Mouse (Mus musculus) liver, embryonic 14.5 days (tissue): ENCODE measurements around the gene Cdc42ep5. TPM values are rescaled to one million over a fixed set of nuclear protein-coding genes. Genes with fewer than 3 reads are reported as not detected.
A peak's percentile ranks its signal among the peaks of the same experiment; 100 is the strongest.

Experiments
- ATAC-seq: fragments of 200-750 bp; cut with Nextera tagmentation; 2 replicates; pipeline ENCODE4 v1.8.0; 2017; ENCODE audit warnings: moderate number of reproducible peaks, mild to moderate bottlenecking, moderate library complexity; ENCODE audit not compliant: insufficient read depth
- DNase-seq, 3 experiments: peaks; one replicate each; pipeline ENCODE4 v3.0.0-alpha.2; 2012 to 2013; ENCODE audit warnings: low read depth in 3 of 3, low spot score in 3 of 3
- H3K27ac ChIP-seq: fragments of 300-500 bp; sonication (generic); 2 replicates; pipeline ENCODE4 v1.5.1; 2014; ENCODE audit warnings: moderate library complexity, mild to moderate bottlenecking, control low read depth, inconsistent platforms
- H3K27me3 ChIP-seq: fragments of 300-500 bp; sonication (generic); 2 replicates; pipeline ENCODE4 v1.6.1; 2014; ENCODE audit warnings: mild to moderate bottlenecking, low read length, moderate library complexity; ENCODE audit not compliant: control insufficient read depth, insufficient read depth
- H3K36me3 ChIP-seq: fragments of 300-500 bp; sonication (generic); replicated peaks from 2 replicates; pipeline ENCODE4 v1.6.1; 2014; ENCODE audit warnings: low read depth; ENCODE audit not compliant: control insufficient read depth, insufficient read depth
- H3K4me1 ChIP-seq, 2 experiments: fragments of 200-500 bp in 1 of 2; fragments of 300-500 bp in 1 of 2; sonication (generic) in 1 of 2; replicated peaks; 2 replicates each; pipeline ENCODE4 v1.6.1; 2012 to 2014; ENCODE audit warnings: antibody characterized with exemption in 1 of 2, inconsistent platforms in 1 of 2, low read length in 1 of 2; ENCODE audit not compliant: control insufficient read depth in 2 of 2, insufficient read depth in 2 of 2
- H3K4me2 ChIP-seq: fragments of 300-500 bp; sonication (generic); 2 replicates; pipeline ENCODE4 v1.6.1; 2014; ENCODE audit warnings: low read depth, mild to moderate bottlenecking, control low read depth, moderate library complexity
- H3K4me3 ChIP-seq, 2 experiments: fragments of 200-500 bp in 1 of 2; fragments of 300-500 bp in 1 of 2; sonication (generic) in 1 of 2; 2 replicates each; pipeline ENCODE4 v1.5.1; 2012 to 2014; ENCODE audit warnings: low read depth in 2 of 2, low read length in 2 of 2, mild to moderate bottlenecking in 2 of 2, control low read depth in 1 of 2, inconsistent platforms in 1 of 2, moderate library complexity in 1 of 2; ENCODE audit not compliant: insufficient read depth in 1 of 2
- H3K9ac ChIP-seq: fragments of 300-500 bp; sonication (generic); replicated peaks from 2 replicates; pipeline ENCODE4 v1.6.1; 2014; ENCODE audit warnings: mild to moderate bottlenecking, control low read depth, moderate library complexity
- H3K9me3 ChIP-seq: fragments of 300-500 bp; sonication (generic); 2 replicates; pipeline ENCODE4 v1.6.1; 2016; ENCODE audit warnings: low read length, mixed read lengths; ENCODE audit not compliant: control insufficient read depth
- CTCF ChIP-seq: IDR thresholded peaks from 2 replicates; pipeline ENCODE4 v1.5.1; 2016; ENCODE audit warnings: antibody characterized with exemption, low read depth, control low read depth
- EP300 ChIP-seq: IDR thresholded peaks from 2 replicates; pipeline ENCODE4 v1.6.1; 2016; ENCODE audit warnings: antibody characterized with exemption, low read depth
- WGBS: fragments of 180-500 bp; shearing (Covaris S2); extraction: QIAGEN DNeasy Blood & Tissue Kit; methylation state at CpG from one replicate; pipeline ENCODE4 v1.1.7; 2014; ENCODE audit not compliant: insufficient replicate concordance; 5-methylcytosine and 5-hydroxymethylcytosine counted together
- polyA plus RNA-seq, 2 experiments: library from polyadenylated mRNA; depleted of rRNA in 1 of 2; stranded (reverse) in 1 of 2; unstranded in 1 of 2; fragments of >200 nt; fragmentation: Nextera tagmentation in 1 of 2; extraction: Ambion mirVana in 1 of 2; gene quantifications; 2 replicates each; pipeline versions ENCODE4 v1.2.1 to v1.2.3; 2012 to 2014

Cdc42ep5 gene
- polyA plus RNA-seq, 2 experiments: 6.1 to 6.7 TPM

DNA sequence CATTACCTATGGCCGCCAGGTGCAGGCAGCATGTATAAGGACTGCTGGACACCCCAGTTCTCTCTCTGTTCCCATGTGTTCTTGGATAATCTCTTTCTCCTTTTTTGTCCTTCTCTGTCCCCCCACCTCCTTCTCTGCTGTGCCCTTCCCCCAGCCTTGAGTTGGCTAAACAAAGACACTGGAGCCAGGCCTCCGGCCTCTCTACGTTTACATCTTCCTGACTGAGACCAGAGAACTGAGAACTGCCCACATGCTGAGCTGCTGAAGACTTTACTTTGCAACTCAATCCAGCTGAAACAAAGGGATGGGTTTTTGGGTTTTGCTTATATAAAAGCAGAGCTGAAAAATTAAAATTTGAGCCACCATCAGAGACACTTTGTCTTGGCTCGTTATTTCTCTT lies 9.7 kb downstream of the Cdc42ep5 start:
- no peak for DNase-seq
- 0 out of 2 replicates have a peak, but pooled peaks cover 3% of the 10 kb centered on the region for H3K27me3 ChIP-seq
- no peaks in the 10 kb centered on the region for H3K36me3 ChIP-seq
- H3K9ac ChIP-seq: no peak overlapping the region
- no peak overlapping the region for H3K4me3 ChIP-seq
- no peak for ATAC-seq
- H3K4me2 ChIP-seq: no peak overlapping the region
- H3K9me3 ChIP-seq: no peaks in the 10 kb centered on the region
- H3K27ac ChIP-seq: no peak overlapping the region
- WGBS: 59% methylated on average over 4 of the region's 4 CpGs
- H3K4me1 ChIP-seq: peaks cover 3 to 10% of the 10 kb centered on the region in 2 experiments
- no peak for TF ChIP-seq CTCF
- TF ChIP-seq EP300: no peak

- Histone ChIP-seq H3K4me3 (no peak overlapping the region), H3K9me3 (no peaks in the 10 kb centered on the region), H3K4me1 (peaks cover 3 to 10% of the 10 kb centered on the region in 2 experiments), H3K4me2 (no peak overlapping the region), H3K9ac (no peak overlapping the region), H3K36me3 (no peaks in the 10 kb centered on the region), H3K27me3 (0 out of 2 replicates have a peak, but pooled peaks cover 3% of the 10 kb centered on the region), H3K27ac (no peak overlapping the region)
- TF ChIP-seq EP300 (no peak), CTCF (no peak)
- ATAC-seq (no peak), DNase-seq (no peak)
- 55% methylated on average over 5 of the region's 5 CpGs for WGBS
These were observed 10.3 kb downstream of the Cdc42ep5 start for GRCm38 (mm10) chr7:4154356-4154755.

- Histone ChIP-seq H3K4me2 (peak overlapping the region; percentile 94), H3K4me3 (peak overlapping the region in 1 of 2 experiments; percentile 75; a peak in 2 of 4 replicates), H3K4me1 (peaks cover 3 to 10% of the 10 kb centered on the region in 2 experiments), H3K27ac (no peak overlapping the region), H3K36me3 (peaks cover 18% of the 10 kb centered on the region), H3K9me3 (no peaks in the 10 kb centered on the region), H3K9ac (no peak overlapping the region; the same call in 1 of the 2 replicates), H3K27me3 (0 out of 2 replicates have a peak, but pooled peaks cover 3% of the 10 kb centered on the region)
- TF ChIP-seq EP300 (no peak), CTCF (no peak)
- no peak for ATAC-seq
- WGBS: 23% methylated on average over 22 of the region's 22 CpGs
- DNase-seq: no peak
These were observed 13.4 kb downstream of the Cdc42ep5 start for GRCm38 (mm10) chr7:4151241-4151640.

DNA sequence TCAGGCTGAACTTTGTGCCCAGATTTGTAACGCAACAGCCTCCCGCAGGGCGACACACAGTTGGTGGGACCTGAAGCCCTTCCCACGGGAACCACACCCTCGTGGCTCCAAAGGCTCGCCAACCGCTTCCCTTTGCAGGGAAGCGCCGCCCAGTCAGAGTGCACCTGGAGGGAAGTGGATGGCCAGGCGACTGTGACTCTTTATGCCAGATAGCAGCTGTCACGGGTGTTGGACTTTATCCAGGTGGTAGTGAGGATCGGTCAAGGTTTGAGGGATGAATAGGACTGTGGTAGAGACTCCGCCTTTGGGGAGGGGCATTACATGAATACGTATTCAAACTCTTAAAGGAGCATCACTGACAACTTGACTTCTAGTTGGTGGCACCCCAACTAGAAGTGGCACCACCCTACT lies 13.8 kb downstream of the Cdc42ep5 start:
- H3K27ac ChIP-seq: no peak overlapping the region

DNA sequence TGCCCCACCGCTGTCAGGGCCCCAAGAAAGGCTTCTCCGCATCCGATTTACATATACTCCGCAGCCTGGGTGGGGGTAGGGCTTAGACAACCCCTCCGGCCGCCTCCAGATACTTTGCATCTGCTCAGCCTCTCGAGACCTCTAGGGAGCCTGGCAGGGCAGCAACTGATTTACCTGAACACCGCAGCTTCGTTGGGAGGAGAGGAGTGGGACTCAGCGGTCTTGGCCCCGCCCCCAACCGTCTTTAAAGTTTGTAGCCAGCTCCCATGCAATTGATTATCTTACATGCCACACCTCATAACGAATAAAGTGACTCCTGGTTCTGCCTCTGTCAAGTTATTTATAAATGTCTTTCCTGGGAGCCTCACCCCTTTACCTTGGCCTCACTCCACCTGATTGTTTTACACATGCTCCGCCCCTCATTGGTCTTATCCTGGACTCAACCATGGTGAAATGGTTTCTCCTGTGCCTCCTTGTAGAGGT lies 14.6 kb downstream of the Cdc42ep5 start, which contains the start of gene Leng9:
Gene Leng9 (minus strand): TSS at position 316 of the 483 bp plus-strand sequence.
- no peaks in the 10 kb centered on the region for H3K9me3 ChIP-seq
- DNase-seq (peak in 2 of 3 experiments; percentile 22 to 48), ATAC-seq (peak; percentile 18; the same call in 1 of the 2 replicates)
- H3K4me1 ChIP-seq: peaks cover 3 to 10% of the 10 kb centered on the region in 2 experiments
- H3K9ac ChIP-seq: peak within 1 kb of the TSS; percentile 68
- peak within 1 kb of the TSS; percentile 75 to 82 for H3K4me3 ChIP-seq
- peaks cover 29% of the 10 kb centered on the region for H3K36me3 ChIP-seq
- WGBS: 2% methylated on average over 14 of the region's 14 CpGs
- peak within 1 kb of the TSS; percentile 67 for H3K27ac ChIP-seq
- TF ChIP-seq EP300: no peak
- no peak for TF ChIP-seq CTCF
- H3K4me2 ChIP-seq: peak within 1 kb of the TSS; percentile 94
- H3K27me3 ChIP-seq: 0 out of 2 replicates have a peak, but pooled peaks cover 3% of the 10 kb centered on the region

More for the DNA sequence above, 13.8 kb downstream of the Cdc42ep5 start:
- Histone ChIP-seq H3K4me2 (peak overlapping the region; percentile 94), H3K4me3 (peak overlapping the region; percentile 42 to 75), H3K9ac (peak overlapping the region; percentile 45), H3K27me3 (0 out of 2 replicates have a peak, but pooled peaks cover 3% of the 10 kb centered on the region), H3K4me1 (peaks cover 3 to 10% of the 10 kb centered on the region in 2 experiments), H3K36me3 (peaks cover 22% of the 10 kb centered on the region), H3K9me3 (no peaks in the 10 kb centered on the region)
- ATAC-seq (peak; percentile 27), DNase-seq (peak in 2 of 3 experiments; percentile 30 to 37)
- 9% methylated on average over 14 of the region's 14 CpGs for WGBS
- TF ChIP-seq CTCF: no peak
- no peak for TF ChIP-seq EP300
